Mouse (Mus musculus) limb, embryonic 13.5 days (tissue): ENCODE data around the gene Nme3. TPM values are rescaled to one million over a fixed set of nuclear protein-coding genes. Genes with fewer than 3 reads are reported as not detected.

ENCODE experiments used
- ATAC-seq: fragments of 200-750 bp; cut with Nextera tagmentation; 2 replicates; pipeline ENCODE4 v1.8.0; 2017; ENCODE audit warnings: low read depth, moderate number of reproducible peaks, moderate TSS enrichment; ENCODE audit not compliant: low FRiP score
- H3K27ac ChIP-seq: fragments of 300-500 bp; sonication (generic); 2 replicates; pipeline ENCODE4 v1.5.1; 2015; ENCODE audit warnings: inconsistent platforms, mild to moderate bottlenecking, moderate library complexity
- H3K27me3 ChIP-seq: fragments of 300-500 bp; sonication (generic); 2 replicates; pipeline ENCODE4 v1.6.1; 2015; ENCODE audit warnings: mild to moderate bottlenecking, inconsistent platforms
- H3K36me3 ChIP-seq: fragments of 300-500 bp; sonication (generic); 2 replicates; pipeline ENCODE4 v1.6.1; 2015; ENCODE audit warnings: inconsistent platforms, mild to moderate bottlenecking, moderate library complexity
- H3K4me1 ChIP-seq: fragments of 300-500 bp; sonication (generic); 2 replicates; pipeline ENCODE4 v1.6.1; 2015; ENCODE audit warnings: inconsistent platforms
- H3K4me2 ChIP-seq: fragments of 300-500 bp; sonication (generic); replicated peaks from 2 replicates; pipeline ENCODE4 v1.6.1; 2015; ENCODE audit warnings: inconsistent platforms, mild to moderate bottlenecking, moderate library complexity
- H3K4me3 ChIP-seq: fragments of 300-500 bp; sonication (generic); 2 replicates; pipeline ENCODE4 v1.5.1; 2015; ENCODE audit warnings: moderate library complexity, mild to moderate bottlenecking, inconsistent platforms
- H3K9ac ChIP-seq: fragments of 300-500 bp; sonication (generic); 2 replicates; pipeline ENCODE4 v1.6.1; 2015; ENCODE audit warnings: mild to moderate bottlenecking, inconsistent platforms
- H3K9me3 ChIP-seq: fragments of 300-500 bp; sonication (generic); 2 replicates; pipeline ENCODE4 v1.6.1; 2016; ENCODE audit warnings: inconsistent platforms
- WGBS: fragments of 180-500 bp; shearing (Covaris S2); methylation state at CpG from one replicate; pipeline ENCODE4 v1.1.7; 2015; 5-methylcytosine and 5-hydroxymethylcytosine counted together
- polyA plus RNA-seq: library from polyadenylated mRNA; unstranded; fragments of >200 nt; fragmentation: Nextera tagmentation; extraction: Ambion mirVana; gene quantifications from 2 replicates; pipeline ENCODE4 v1.2.1, GENCODE M21; 2015

Nme3 gene
- polyA plus RNA-seq, 1 experiment from 2014 or later, result 38.2 TPM

DNA sequence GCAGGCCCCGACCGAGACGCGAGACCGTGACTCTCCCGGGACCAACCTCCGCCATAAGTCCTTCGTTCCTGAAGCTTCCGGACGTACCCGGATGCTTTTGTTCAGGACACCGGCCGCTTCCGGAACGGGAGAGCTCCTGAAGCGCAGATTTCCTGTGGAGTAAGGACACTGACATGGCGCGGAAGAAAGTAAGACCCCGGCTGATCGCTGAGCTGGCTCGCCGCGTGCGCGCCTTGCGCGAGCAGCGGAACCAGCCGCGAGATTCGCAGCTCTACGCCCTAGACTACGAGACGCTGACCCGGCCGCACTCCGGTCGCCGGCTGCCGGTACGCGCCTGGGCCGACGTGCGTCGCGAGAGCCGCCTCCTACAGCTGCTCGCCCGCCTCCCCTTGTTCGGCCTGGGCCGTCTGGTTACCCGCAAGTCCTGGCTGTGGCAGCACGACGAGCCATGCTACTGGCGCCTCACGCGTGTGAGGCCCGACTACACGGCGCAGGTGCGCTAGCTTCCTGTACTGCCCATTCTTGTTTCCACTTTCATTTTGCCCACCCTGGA is 1.2 kb upstream of the Nme3 start, which contains the start of the genes Eme2 and Mrps34:
Eme2 (minus strand) TSS at position 93 of the 553 bp plus-strand sequence.
Mrps34 (plus strand) TSS at position 122 of the 553 bp plus-strand sequence.
- WGBS, result under 1% methylated on average over 62 of the region's 62 CpGs
- Histone ChIP-seq H3K36me3 (peaks cover 70% of the 10 kb centered on the region), H3K9ac (peak within 1 kb of the TSS; percentile 94), H3K27ac (peak within 1 kb of the TSS; percentile 87), H3K9me3 (no peaks in the 10 kb centered on the region), H3K4me1 (peaks cover 36% of the 10 kb centered on the region), H3K4me2 (peak within 1 kb of the TSS; percentile 100), H3K4me3 (peak within 1 kb of the TSS; percentile 90), H3K27me3 (no peaks in the 10 kb centered on the region)
- peak; percentile 60 for ATAC-seq

DNA sequence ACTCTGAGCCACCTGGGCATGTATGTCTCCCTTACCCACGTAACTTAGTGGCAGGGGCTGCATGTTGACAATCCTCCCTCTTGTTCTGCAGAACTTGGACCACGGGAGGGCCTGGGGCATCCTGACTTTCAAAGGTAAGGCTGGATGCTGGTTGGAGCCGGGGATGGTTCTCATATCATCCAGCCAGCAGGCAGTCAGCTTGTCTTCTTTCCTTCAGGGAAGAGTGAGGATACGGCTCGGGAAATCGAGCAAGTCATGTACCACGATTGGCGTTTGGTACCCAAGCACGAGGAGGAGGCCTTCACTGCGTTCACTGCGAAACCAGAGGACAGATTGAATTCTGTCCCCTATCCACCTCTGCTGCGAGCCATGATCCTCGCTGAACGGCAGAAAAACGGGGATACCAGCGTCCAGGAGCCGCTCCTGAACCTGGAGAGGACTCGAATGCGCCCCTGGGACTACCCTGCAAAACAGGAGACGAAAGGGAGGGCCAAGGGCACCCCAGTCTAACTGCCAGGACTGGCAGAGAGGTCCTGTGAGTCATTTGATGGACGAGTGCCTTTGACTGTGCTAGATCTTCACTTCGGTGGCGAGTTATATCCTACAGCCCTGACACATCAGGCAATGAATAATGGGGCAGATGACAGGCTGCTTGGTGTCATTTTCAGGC is 594 bp upstream of the Nme3 start:
- no peaks in the 10 kb centered on the region for H3K27me3 ChIP-seq
- WGBS, result 15% methylated on average over 23 of the region's 23 CpGs
- H3K4me1 ChIP-seq, result peaks cover 36% of the 10 kb centered on the region
- H3K36me3 ChIP-seq, result peaks cover 70% of the 10 kb centered on the region
- H3K27ac ChIP-seq, result peak overlapping the region; percentile 87
- H3K4me3 ChIP-seq, result peak overlapping the region; percentile 90
- no peaks in the 10 kb centered on the region for H3K9me3 ChIP-seq
- no peak for ATAC-seq
- H3K9ac ChIP-seq, result peak overlapping the region; percentile 94
- H3K4me2 ChIP-seq, result peak overlapping the region; percentile 100

GRCm38 (mm10) chr17:24896993-24897269 is 631 bp downstream of the Nme3 start:
- ATAC-seq, result no peak
- Histone ChIP-seq H3K36me3 (peaks cover 70% of the 10 kb centered on the region), H3K4me3 (peak overlapping the region; percentile 90), H3K27me3 (no peaks in the 10 kb centered on the region), H3K4me1 (peaks cover 36% of the 10 kb centered on the region), H3K9ac (peak overlapping the region; percentile 94), H3K27ac (peak overlapping the region; percentile 87; the same call in 1 of the 2 replicates), H3K9me3 (no peaks in the 10 kb centered on the region), H3K4me2 (peak overlapping the region; percentile 100)
- WGBS, result 33% methylated on average over 11 of the region's 11 CpGs

DNA sequence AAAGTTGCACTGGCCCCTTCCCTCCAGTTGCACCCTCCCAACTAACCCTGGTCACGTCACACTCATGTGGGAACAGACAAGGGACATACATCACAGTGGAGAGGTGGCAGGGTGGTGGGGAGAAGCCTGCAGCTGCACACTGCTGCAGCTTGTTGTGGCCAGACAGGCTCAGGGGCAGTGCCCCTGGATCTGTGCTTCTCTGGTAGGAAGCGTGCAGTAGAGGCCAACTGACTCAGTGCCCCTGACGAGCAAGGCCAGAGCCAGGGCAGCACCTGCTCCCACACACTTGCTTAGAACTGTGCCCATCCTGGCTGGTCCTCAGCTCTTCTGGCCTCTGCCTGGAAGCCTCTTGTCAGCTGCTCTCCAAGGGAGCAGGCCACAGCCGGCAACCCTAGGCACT is 1.3 kb downstream of the Nme3 start:
- H3K36me3 ChIP-seq, result peaks cover 70% of the 10 kb centered on the region
- no peak for ATAC-seq

DNA sequence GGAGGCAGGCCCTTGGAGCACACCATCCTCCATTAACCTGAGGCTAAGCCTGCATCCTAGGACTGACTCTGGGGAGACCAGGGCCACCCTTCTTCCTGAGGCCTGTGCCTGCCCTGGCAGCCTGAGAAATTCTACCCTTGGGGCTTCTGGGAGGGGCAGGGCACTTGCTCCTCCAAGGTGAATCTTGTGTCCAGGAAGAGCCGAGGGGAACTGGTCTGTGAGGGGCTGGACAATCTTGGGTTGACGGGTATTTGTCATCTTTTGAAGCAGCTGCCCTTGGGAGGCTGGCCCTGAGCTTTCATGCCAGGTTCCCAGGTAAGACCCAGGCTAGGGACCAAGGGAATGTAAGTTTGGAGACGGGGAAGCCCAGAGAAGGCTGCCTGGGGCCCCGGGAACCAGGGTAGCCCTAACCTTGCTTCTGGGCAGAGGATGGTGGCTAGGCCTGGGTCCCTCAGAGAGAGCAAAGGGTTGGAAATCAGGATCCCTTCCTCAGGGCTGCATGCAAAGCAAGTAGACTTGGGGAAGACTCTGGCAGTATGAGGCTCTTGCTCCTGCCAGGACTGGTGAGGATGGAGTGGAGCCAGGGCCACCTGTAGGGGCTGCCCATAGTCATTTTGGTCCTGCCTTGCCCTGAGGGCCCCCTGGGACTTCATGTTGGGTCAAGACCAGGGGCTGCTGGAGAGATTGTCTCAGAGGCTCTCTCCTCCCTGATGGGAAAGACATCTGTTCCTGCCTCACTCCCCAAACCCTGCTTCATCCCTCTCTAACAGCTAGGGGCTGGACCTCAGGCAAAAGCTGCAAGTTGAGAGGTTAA is 1.9 kb downstream of the Nme3 start:
- peaks cover 70% of the 10 kb centered on the region for H3K36me3 ChIP-seq
- H3K4me1 ChIP-seq, result peaks cover 36% of the 10 kb centered on the region
- WGBS, result 74% methylated on average over 4 of the region's 4 CpGs
- no peaks in the 10 kb centered on the region for H3K9me3 ChIP-seq
- no peak for ATAC-seq
- no peak overlapping the region for H3K27ac ChIP-seq
- H3K27me3 ChIP-seq, result no peaks in the 10 kb centered on the region
- H3K4me3 ChIP-seq, result no peak overlapping the region
- H3K9ac ChIP-seq, result 0 out of 2 replicates have a peak overlapping the region, but pooled peaks have one; percentile 94
- H3K4me2 ChIP-seq, result peak overlapping the region; percentile 100; the same call in 1 of the 2 replicates

More for the DNA sequence above, 1.3 kb downstream of the Nme3 start:
- 78% methylated on average over 4 of the region's 4 CpGs for WGBS
- Histone ChIP-seq H3K4me2 (peak overlapping the region; percentile 100), H3K27me3 (no peaks in the 10 kb centered on the region), H3K27ac (no peak overlapping the region), H3K4me3 (peak overlapping the region; percentile 90), H3K4me1 (peaks cover 36% of the 10 kb centered on the region), H3K9me3 (no peaks in the 10 kb centered on the region), H3K9ac (peak overlapping the region; percentile 94)

GRCm38 (mm10) chr17:24899153-24899552 is 2.9 kb downstream of the Nme3 start:
- Histone ChIP-seq H3K9ac (no peak overlapping the region), H3K27me3 (no peaks in the 10 kb centered on the region), H3K9me3 (no peaks in the 10 kb centered on the region), H3K36me3 (peaks cover 73% of the 10 kb centered on the region), H3K4me2 (no peak overlapping the region), H3K27ac (no peak overlapping the region), H3K4me1 (peaks cover 28% of the 10 kb centered on the region), H3K4me3 (no peak overlapping the region)
- no peak for ATAC-seq
- whole genome bisulfite sequencing, result 89% methylated on average over 5 of the region's 5 CpGs

DNA sequence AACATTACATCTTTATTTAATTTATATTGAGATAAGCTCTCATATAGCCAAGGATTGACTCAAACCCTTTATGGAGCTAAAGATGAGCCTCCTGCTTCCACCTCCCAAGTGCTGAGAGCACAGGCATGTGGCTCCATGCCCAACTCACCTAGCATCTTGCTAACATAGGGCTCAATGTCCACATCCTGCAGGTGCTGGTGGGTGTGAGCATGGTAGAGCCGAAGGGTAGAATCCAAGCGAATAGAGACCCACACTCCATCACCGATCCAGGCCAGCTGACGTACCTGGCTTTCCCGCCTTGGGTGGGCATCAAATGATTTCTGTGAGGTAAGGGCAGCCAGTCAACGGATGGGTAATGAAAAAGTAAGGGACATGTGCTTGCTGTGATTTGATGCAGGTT is 3.7 kb downstream of the Nme3 start:
- WGBS, result 95% methylated on average over 6 of the region's 6 CpGs
- ATAC-seq, result no peak
- H3K36me3 ChIP-seq, result peaks cover 82% of the 10 kb centered on the region
- no peak overlapping the region for H3K4me3 ChIP-seq
- H3K4me1 ChIP-seq, result peaks cover 24% of the 10 kb centered on the region
- no peak overlapping the region for H3K4me2 ChIP-seq
- no peak overlapping the region for H3K27ac ChIP-seq
- no peaks in the 10 kb centered on the region for H3K9me3 ChIP-seq
- H3K27me3 ChIP-seq, result no peaks in the 10 kb centered on the region
- H3K9ac ChIP-seq, result no peak overlapping the region

DNA sequence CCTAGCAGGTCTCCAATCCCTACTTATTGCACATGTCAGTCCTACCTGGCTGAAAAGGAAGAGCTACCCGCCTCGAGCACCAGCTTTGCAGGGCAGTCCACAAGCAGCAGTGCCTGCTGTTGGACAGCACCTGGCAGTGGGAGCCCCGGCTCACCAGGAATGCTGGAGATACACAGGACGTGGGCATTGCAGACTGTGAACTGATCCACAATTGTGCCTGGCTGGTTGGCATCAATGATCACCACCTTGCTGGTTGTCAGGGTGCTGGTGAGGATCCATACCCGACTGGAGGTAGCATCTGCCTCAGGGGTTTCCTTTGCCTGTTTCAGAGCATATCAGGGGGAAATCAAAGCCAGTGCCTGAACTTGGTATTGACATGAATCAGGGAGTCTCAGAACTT is 5.8 kb downstream of the Nme3 start:
- H3K36me3 ChIP-seq, result peaks cover 100% of the 10 kb centered on the region
- WGBS, result 84% methylated on average over 5 of the region's 5 CpGs
- peaks cover 9% of the 10 kb centered on the region for H3K4me1 ChIP-seq
- H3K27me3 ChIP-seq, result no peaks in the 10 kb centered on the region
- H3K9me3 ChIP-seq, result no peaks in the 10 kb centered on the region
- ATAC-seq, result no peak
- no peak overlapping the region for H3K9ac ChIP-seq
- H3K4me3 ChIP-seq, result no peak overlapping the region
- H3K4me2 ChIP-seq, result no peak overlapping the region
- no peak overlapping the region for H3K27ac ChIP-seq

GRCm38 (mm10) chr17:24902671-24903474 is 6.6 kb downstream of the Nme3 start:
- Histone ChIP-seq H3K4me1 (peaks cover 1% of the 10 kb centered on the region; the same call in 1 of the 2 replicates), H3K9ac (no peak overlapping the region), H3K36me3 (peaks cover 100% of the 10 kb centered on the region), H3K4me2 (no peak overlapping the region), H3K27me3 (no peaks in the 10 kb centered on the region), H3K27ac (no peak overlapping the region), H3K4me3 (no peak overlapping the region), H3K9me3 (no peaks in the 10 kb centered on the region)
- WGBS, result 67% methylated on average over 9 of the region's 9 CpGs
- ATAC-seq, result no peak

DNA sequence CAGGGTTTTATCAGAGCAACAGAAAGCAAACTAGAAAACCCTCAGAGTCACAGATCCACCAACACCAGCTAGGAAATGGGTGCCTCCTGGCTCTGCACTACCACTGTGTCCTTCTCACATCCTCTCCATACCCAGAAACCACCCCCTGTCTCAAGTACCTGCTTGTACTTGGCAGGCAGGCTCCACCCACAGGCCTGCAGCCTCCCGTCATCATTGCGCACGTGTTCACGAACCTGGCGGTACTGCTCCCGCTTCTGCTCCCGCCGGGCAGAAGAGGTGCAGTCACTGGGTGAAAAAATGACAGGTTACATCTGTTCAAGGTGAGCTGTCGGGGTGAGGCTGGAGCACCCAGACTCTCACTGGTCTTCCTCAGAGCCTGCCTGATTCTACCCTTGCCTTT is 7.5 kb downstream of the Nme3 start:
- no peaks in the 10 kb centered on the region for H3K27me3 ChIP-seq
- no peak overlapping the region for H3K4me3 ChIP-seq
- no peak for ATAC-seq
- no peak overlapping the region for H3K27ac ChIP-seq
- no peak overlapping the region for H3K9ac ChIP-seq
- peaks cover 100% of the 10 kb centered on the region for H3K36me3 ChIP-seq
- no peaks in the 10 kb centered on the region for H3K4me1 ChIP-seq
- no peaks in the 10 kb centered on the region for H3K9me3 ChIP-seq
- 92% methylated on average over 9 of the region's 9 CpGs for WGBS
- no peak overlapping the region for H3K4me2 ChIP-seq

- Histone ChIP-seq H3K27me3 (no peaks in the 10 kb centered on the region), H3K4me2 (no peak overlapping the region), H3K4me1 (no peaks in the 10 kb centered on the region), H3K9ac (no peak overlapping the region), H3K9me3 (no peaks in the 10 kb centered on the region), H3K4me3 (no peak overlapping the region), H3K36me3 (peaks cover 99% of the 10 kb centered on the region), H3K27ac (no peak overlapping the region)
- WGBS, result 100% methylated on average over 2 of the region's 2 CpGs
- no peak for ATAC-seq
Observed at GRCm38 (mm10) chr17:24907591-24907990, 11.3 kb downstream of the Nme3 start.

DNA sequence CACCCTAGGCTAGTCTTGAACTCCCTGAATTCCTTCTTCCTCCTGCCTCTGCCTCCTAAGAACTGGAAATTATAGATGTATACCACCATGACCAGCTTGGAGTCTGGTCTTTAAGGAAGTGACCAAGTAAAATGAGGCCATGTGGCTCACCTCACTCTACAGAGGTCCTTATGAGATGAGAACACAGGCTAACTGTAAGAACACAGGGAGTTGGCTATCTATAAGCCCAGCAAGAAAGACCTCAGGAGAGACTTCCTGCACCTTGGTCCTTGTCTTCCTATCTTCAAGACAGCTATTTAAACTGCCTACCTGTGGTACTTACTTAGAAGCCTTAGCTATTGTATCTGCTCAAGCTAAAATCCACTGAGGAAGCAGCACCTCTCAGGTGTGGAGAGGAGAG is 17.7 kb downstream of the Nme3 start:
- ATAC-seq, result no peak
- H3K36me3 ChIP-seq, result peaks cover 96% of the 10 kb centered on the region
- no peaks in the 10 kb centered on the region for H3K9me3 ChIP-seq
- H3K27me3 ChIP-seq, result no peaks in the 10 kb centered on the region
- H3K4me2 ChIP-seq, result no peak overlapping the region
- no peaks in the 10 kb centered on the region for H3K4me1 ChIP-seq
- no peak overlapping the region for H3K27ac ChIP-seq
- H3K4me3 ChIP-seq, result no peak overlapping the region
- no peak overlapping the region for H3K9ac ChIP-seq
